Mouse (Mus musculus): ENCODE results near the gene Eif2s1. TPM values are rescaled to one million over a fixed set of nuclear protein-coding genes. Genes with fewer than 3 reads are reported as not detected.

Gene Eif2s1
- 70.4 TPM for polyA plus RNA-seq (2021)

DNA sequence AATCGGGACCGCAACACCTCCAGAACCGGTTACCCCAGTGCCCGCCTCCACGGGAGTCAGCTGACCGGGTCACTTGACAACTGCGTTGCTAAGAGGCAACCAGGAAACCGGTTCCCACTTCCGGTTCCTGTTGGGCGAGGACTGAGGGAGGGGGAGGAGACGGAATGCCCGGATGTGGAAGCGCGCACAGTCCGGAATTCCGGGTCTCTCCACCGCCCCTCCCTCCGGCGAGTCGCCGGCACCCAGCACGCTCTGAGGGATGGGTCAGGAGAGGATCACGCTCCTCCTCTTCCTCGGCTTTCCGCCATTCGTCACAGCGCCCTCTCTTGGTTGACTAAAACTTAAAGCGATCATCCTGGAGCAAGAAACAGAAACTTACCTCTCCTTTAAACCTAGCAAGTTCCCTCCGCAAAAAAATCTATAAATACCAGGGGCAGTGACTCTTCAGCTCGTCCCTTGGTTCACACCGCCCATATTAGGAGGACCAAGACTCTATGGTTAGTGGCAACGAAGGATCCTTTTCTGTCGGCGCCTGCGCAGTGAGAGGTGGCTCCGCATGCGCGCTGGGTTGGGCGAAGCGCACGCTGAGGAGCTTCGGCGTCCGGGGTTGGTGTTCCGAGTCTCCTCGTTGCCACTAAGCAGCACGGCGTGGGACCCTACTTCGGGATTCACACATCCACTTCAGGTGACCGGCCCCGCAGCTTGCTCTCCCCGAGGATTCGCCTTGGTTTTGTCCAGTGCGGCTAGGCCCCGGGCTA is at the start of gene Eif2s1, which contains the start of gene Atp6v1d:
Eif2s1 (plus strand) TSS at position 324 of the 758 bp plus-strand sequence.
Atp6v1d (minus strand) TSS at position 143 of the 758 bp plus-strand sequence.
- POLR2A ChIA-PET: interaction anchor here (0.5 kb wide), 1 partner anchor 247 kb away, joined by 3 read pairs; no protein-coding TSS in a partner anchor

DNA sequence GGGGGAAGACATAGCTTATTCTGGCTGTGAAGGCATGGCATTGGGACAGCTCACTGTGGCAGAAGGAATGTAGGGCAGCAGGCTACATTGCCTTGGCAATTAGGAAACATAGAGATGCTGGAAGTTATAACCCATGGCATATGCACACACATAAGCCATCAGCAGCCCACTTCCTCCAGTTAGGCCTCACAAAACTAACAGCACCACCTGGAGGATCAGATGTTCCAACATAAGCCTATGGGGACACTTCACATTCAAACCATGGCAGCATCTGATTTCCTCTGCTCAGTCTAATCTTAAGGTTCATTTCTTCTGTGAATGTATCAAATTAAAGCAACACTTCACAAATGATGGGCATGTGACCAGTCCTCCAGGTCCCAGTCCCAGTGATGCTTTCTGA is 47.2 kb upstream of the Eif2s1 start:
- in situ Hi-C loops (cut with MboI; ENCODE audit: low pct_unique_long_range_greater_than_20kb): no loop called here
- H3K27me3 ChIP-seq: no peaks in the 10 kb centered on the region
- ATAC-seq (no peak), DNase-seq (ENCODE audit: low read depth, low spot score) (no peak)
- POLR2A ChIA-PET: no interaction called here
- CTCF ChIA-PET: interaction anchor here (0.9 kb wide), 2 partner anchors 64 to 483 kb away, joined by 3 to 4 read pairs; no protein-coding TSS in a partner anchor
- peak; percentile 42 for TF ChIP-seq CTCF (IDR thresholded peaks at IDR 0.05)

More for the DNA sequence above, at the start of gene Eif2s1, which contains the start of gene Atp6v1d:
- in situ Hi-C loops (cut with MboI; ENCODE audit: low pct_unique_long_range_greater_than_20kb): no loop called here
- ATAC-seq: peak; percentile 97
- TF ChIP-seq CTCF (IDR thresholded peaks at IDR 0.05): peak; percentile 97
- CTCF ChIA-PET: interaction anchor here (1.4 kb wide), 1 partner anchor 20 kb away, joined by 3 read pairs; no protein-coding TSS in a partner anchor
- H3K27me3 ChIP-seq: no peaks in the 10 kb centered on the region
- DNase-seq (ENCODE audit: low read depth, low spot score): peak; percentile 97

DNA sequence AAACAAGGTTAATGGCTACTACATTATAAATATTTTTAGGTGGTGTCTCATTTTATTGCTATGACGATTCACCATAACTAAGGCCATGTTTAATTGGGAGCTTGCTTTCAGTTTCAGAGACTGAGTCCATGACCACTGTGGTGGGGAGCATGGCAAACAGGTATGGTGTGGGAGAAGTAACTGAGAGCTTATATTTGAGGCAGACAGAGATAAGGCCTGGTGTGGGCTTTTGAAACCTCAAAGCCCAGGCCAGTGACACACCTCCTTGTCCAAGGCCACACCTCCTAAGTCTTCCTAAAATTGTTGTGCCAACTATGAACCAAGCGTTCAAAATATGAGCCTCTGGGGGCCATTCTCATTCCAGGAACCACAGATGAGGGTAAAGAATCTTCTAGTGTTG is 27.1 kb upstream of the Eif2s1 start:
- in situ Hi-C loops (cut with MboI; ENCODE audit: low pct_unique_long_range_greater_than_20kb): loop anchor here (10.0 to 25.0 kb wide), 2 partner anchors 500 to 622 kb away; no protein-coding TSS in a partner anchor
- no peaks in the 10 kb centered on the region for H3K27me3 ChIP-seq
- ChIA-PET CTCF (no interaction called here), POLR2A (no interaction called here)
- DNase-seq (ENCODE audit: low read depth, low spot score) (no peak), ATAC-seq (no peak)
- no peak for TF ChIP-seq CTCF (IDR thresholded peaks at IDR 0.05)

DNA sequence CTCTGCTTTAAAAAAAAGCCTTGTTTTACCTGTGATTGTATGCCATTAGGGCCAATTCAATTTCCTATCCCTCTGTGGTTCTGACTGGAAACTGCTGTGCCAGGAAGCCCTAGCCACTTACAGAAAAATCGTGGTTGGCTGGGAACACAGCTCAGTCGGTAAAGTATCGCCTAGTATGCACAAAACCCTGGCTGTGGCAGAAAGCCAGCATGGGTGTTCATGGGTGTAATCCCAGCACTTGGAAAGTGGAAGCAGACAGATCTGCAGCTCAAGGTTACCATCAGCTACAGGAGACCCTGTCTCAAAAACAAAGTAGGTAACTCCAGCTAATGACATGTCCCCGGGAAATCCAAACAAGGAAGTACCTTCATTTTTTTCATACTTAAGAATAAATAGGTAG is 21.7 kb upstream of the Eif2s1 start:
- ChIA-PET POLR2A (no interaction called here), CTCF (no interaction called here)
- no peaks in the 10 kb centered on the region for H3K27me3 ChIP-seq
- DNase-seq (ENCODE audit: low read depth, low spot score): no peak
- TF ChIP-seq CTCF (IDR thresholded peaks at IDR 0.05): no peak
- no peak for ATAC-seq
- in situ Hi-C loops (cut with MboI; ENCODE audit: low pct_unique_long_range_greater_than_20kb): loop anchor here (10.0 to 25.0 kb wide), 2 partner anchors 505 to 628 kb away; no protein-coding TSS in a partner anchor

DNA sequence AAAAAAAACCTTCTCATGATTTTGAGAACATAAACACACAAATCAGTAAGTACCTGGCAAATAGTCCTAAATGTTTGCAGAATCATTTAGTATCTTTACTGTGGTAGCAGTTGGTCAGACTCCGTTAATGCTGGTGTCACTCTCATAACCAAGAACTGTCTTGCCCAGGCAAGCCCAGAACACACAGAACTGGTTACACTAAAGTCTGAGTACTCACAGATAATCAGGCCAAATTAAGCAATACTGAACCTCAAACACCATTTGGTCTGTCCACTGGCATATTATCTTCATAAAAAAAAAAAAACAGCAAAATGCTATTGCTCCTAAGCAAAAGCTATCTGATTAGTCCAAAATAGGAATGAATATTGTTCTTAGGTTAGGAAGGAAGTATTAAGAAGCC is 19.2 kb upstream of the Eif2s1 start:
- ChIA-PET CTCF (interaction anchor here (0.7 kb wide), 1 partner anchor 10 kb away, joined by 3 read pairs; no protein-coding TSS in a partner anchor), POLR2A (interaction anchor here (0.6 kb wide), 1 partner anchor 22 kb away, joined by 4 read pairs; no protein-coding TSS in a partner anchor)
- TF ChIP-seq CTCF (IDR thresholded peaks at IDR 0.05): no peak
- DNase-seq (ENCODE audit: low read depth, low spot score) (no peak), ATAC-seq (no peak)
- H3K27me3 ChIP-seq: no peaks in the 10 kb centered on the region
- in situ Hi-C loops (cut with MboI; ENCODE audit: low pct_unique_long_range_greater_than_20kb): loop anchor here (25.0 kb wide), 1 partner anchor 630 kb away; no protein-coding TSS in a partner anchor

DNA sequence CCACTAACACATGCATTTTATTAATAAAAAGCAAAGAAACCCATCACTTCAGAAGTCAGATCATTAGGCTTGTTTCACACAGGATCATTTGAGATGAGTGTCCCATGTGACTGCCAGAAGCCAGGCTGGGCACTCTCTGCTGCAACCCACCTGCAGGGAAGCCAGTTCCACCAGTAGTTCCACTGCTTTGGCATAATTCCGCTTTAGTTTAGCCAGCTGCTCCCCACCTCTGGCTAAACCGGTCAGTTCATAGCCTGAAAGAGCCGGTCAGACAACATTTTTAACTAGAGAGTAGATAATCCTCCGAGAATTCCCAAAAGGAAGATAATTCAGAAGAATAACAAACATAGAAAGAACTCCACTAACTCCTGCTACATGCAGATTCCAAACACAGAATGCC is 13.4 kb upstream of the Eif2s1 start:
- no peaks in the 10 kb centered on the region for H3K27me3 ChIP-seq
- ATAC-seq (no peak), DNase-seq (ENCODE audit: low read depth, low spot score) (no peak)
- CTCF ChIA-PET: no interaction called here
- in situ Hi-C loops (cut with MboI; ENCODE audit: low pct_unique_long_range_greater_than_20kb): loop anchor here (25.0 kb wide), 1 partner anchor 636 kb away; no protein-coding TSS in a partner anchor
- no peak for TF ChIP-seq CTCF (IDR thresholded peaks at IDR 0.05)
- POLR2A ChIA-PET: no interaction called here

DNA sequence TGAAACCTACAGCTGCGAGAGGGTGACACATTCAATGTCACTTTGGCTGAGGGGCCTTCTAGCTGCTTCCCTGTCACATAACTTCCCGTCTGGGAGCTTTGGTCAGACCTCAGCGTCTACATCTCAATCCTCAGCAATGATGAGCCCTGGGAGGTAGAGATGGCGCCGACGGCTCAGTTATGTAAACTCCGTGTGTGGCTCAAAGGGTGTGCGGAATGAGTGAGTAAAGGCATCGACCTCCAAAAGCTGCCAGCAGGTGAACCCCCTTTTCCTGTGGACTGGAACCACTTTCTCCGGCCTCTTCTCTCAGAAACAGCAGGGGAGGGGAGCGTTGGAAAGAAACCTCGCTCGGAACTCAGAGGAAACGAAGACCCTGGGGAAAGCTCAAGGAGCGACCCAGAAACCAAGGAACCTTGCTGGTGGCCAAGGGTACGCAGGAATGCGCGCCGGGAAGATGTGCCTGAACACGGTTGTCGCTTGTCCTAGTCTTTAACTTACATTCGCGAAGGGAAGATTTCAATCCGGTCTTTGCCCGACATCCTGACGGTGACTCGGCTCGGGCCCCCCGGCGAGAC is 611 bp upstream of the Eif2s1 start:
- CTCF ChIA-PET: interaction anchor here (1.4 kb wide), 1 partner anchor 20 kb away, joined by 3 read pairs; no protein-coding TSS in a partner anchor
- POLR2A ChIA-PET: interaction anchor here (0.5 kb wide), 1 partner anchor 248 kb away, joined by 3 read pairs; no protein-coding TSS in a partner anchor

DNA sequence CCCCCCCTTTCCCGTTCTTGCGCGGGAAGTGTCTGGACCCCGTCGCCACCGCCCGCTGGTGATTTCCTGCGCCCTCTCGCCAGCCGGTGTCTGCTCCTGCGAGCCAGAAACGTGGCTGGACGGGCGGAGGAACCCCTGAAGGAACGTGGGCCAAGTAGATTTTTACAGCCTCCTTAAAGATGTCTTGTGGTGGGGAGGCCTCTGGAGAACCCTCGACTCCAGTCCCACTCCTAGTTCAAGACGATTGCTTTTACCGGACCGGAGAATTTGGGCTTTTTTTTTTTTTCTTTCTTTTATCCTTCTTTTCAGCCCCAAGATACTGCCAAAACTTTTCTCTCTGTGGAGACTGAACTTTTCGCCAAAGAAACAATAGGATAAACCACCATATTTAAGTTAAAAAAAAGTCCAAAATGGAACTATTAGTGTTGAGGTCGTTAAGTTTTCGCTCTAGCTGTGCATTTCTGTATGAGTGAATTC is 673 bp downstream of the Eif2s1 start:
- DNase-seq (ENCODE audit: low read depth, low spot score): no peak
- no peaks in the 10 kb centered on the region for H3K27me3 ChIP-seq
- ChIA-PET CTCF (interaction anchor here (1.4 kb wide), 1 partner anchor 19 kb away, joined by 3 read pairs; no protein-coding TSS in a partner anchor), POLR2A (no interaction called here)
- in situ Hi-C loops (cut with MboI; ENCODE audit: low pct_unique_long_range_greater_than_20kb): no loop called here
- ATAC-seq: no peak
- TF ChIP-seq CTCF (IDR thresholded peaks at IDR 0.05): no peak

More for the DNA sequence above, 611 bp upstream of the Eif2s1 start:
- peak; percentile 38 for ATAC-seq
- no peak for TF ChIP-seq CTCF (IDR thresholded peaks at IDR 0.05)
- H3K27me3 ChIP-seq: no peaks in the 10 kb centered on the region
- in situ Hi-C loops (cut with MboI; ENCODE audit: low pct_unique_long_range_greater_than_20kb): no loop called here
- no peak for DNase-seq (ENCODE audit: low read depth, low spot score)

DNA sequence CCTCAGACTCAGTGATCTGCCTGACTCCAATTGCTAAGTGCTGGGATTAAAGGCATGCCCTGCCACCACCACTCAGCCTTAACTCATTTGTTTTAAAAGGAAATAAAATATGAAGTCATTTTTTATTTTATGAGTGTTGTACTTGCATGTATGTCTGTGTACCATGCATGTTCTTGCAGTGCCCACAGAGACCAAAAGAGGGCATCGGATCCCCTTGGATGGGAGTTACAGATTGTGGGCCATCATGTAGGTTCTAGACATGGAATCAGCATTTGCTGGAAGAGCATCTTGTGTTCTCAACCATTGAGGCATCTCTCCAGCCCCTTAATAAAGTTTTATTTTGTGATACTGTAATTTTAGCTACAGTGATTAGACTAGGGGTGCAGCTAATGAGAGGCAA is 3.8 kb downstream of the Eif2s1 start:
- ChIA-PET POLR2A (interaction anchor here (1.0 kb wide), 1 partner anchor 24 kb away, joined by 3 read pairs; no protein-coding TSS in a partner anchor), CTCF (no interaction called here)
- H3K27me3 ChIP-seq: no peaks in the 10 kb centered on the region
- in situ Hi-C loops (cut with MboI; ENCODE audit: low pct_unique_long_range_greater_than_20kb): no loop called here
- no peak for ATAC-seq
- TF ChIP-seq CTCF (IDR thresholded peaks at IDR 0.05): peak; percentile 67
- DNase-seq (ENCODE audit: low read depth, low spot score): no peak

DNA sequence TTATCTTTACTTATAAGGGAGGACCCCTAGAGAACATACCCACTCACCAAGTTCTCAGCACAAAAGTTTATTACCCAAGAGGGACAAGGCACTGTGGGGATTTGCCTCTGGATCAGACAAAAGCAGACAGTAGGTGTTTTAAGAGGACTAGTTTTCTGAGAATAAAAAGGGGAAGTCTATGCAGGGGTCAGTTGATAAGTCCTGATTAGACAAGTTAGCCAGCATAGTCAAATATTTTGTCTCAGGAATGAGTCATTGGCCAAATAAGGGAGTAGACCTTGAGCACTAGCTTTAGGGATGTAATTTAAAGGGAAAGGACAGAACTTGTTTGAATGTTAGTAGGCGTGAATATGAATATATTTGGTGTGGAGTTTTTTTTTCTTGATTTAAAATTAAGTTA is 6.5 kb downstream of the Eif2s1 start:
- no peaks in the 10 kb centered on the region for H3K27me3 ChIP-seq
- in situ Hi-C loops (cut with MboI; ENCODE audit: low pct_unique_long_range_greater_than_20kb): no loop called here
- no peak for TF ChIP-seq CTCF (IDR thresholded peaks at IDR 0.05)
- ATAC-seq (no peak), DNase-seq (ENCODE audit: low read depth, low spot score) (no peak)
- POLR2A ChIA-PET: no interaction called here
- CTCF ChIA-PET: no interaction called here
